Mouse (Mus musculus): ENCODE measurements around the gene Stpg3. TPM values are rescaled to one million over a fixed set of nuclear protein-coding genes. Genes with fewer than 3 reads are reported as not detected.

Stpg3 gene
- total and polyA plus RNA-seq, 3 experiments, result 0.07 TPM; not detected in 2

DNA sequence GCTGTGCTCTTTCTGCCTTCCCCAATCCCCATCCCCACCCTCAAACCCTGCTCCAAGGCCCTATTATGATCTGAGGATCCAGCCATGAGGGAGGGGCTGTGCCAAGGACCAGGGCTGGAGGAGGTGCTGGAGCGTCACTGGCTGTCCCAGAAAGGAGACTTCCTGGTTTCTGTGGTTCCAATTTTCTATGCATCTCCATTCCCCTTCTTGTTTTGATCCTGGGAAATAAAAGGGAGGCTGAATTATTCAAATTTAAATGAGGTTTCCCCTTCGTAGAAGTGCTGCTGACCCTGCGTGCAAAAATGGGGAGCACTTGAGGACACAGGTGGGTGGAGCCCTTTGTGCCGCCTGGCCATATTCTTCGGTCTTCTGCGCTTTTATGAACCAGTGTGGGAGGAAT lies 31.8 kb downstream of the Stpg3 start (continued):
- TF ChIP-seq BHLHE40 (IDR thresholded peaks at IDR 0.05; ENCODE audit: borderline replicate concordance, low read depth, low read length) (no peak), SIN3A (IDR thresholded peaks at IDR 0.05; ENCODE audit: low read length) (peak; percentile 71), MAZ (IDR thresholded peaks at IDR 0.05; ENCODE audit: low read depth, low read length) (peak; percentile 79; the same call in 1 of the 2 replicates), UBTF (IDR thresholded peaks at IDR 0.05; ENCODE audit: borderline replicate concordance, insufficient read depth, low read depth, low read length) (no peak), NELFE (IDR thresholded peaks at IDR 0.05; ENCODE audit: low read depth, low read length) (peak; percentile 16; the same call in 1 of the 2 replicates), TAL1 (IDR thresholded peaks at IDR 0.05; ENCODE audit: low read length) (no peak), NRF1 (IDR thresholded peaks at IDR 0.05; ENCODE audit: insufficient read depth, low read depth, low read length, poor library complexity, severe bottlenecking) (no peak), MYB (IDR thresholded peaks at IDR 0.05; ENCODE audit: low read depth, low read length) (no peak), MAX (IDR thresholded peaks at IDR 0.05; ENCODE audit: low read length) (no peak), SMC3 (IDR thresholded peaks at IDR 0.05; ENCODE audit: low read depth, low read length) (no peak), ETS1 (IDR thresholded peaks at IDR 0.05; ENCODE audit: low read depth, low read length) (no peak), E2F4 (IDR thresholded peaks at IDR 0.05; ENCODE audit: borderline replicate concordance, low read depth, low read length) (no peak), CTCF (IDR thresholded peaks at IDR 0.05 in 2 of 3, conservative IDR thresholded peaks at IDR 0.05 in 1 of 3; ENCODE audit: control insufficient read depth in 1 of 3, insufficient read depth in 1 of 3, low read depth in 2 of 3, low read length in 3 of 3, poor library complexity in 1 of 3, severe bottlenecking in 1 of 3) (no peak), ZNF384 (IDR thresholded peaks at IDR 0.05; ENCODE audit: low read depth, low read length) (no peak)

DNA sequence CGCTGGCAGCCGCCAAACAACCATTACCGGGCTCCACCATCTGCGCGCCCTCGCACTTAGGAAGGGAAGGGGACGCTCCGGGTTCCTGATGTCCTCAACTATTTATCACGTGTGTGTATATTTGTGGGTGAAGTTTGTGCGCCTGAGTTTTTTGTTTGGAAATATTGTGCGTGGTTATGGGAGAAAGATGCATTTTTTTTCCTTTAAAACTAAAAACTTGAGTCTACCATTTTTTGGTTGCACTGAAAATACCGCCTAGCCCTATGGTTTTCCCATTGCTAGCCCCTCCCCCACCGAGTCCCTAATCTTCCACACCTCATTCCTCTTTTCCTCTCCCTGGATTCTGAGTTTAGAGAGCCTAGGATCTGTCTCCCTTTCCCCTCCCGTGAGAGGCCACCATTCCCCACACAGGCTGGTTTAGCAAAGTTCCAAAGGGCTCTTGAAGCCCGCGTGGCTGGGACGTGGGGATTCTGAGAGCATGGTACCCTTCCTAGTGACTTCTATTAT lies 32.5 kb downstream of the Stpg3 start:
- Histone ChIP-seq H3K36me3 (ENCODE audit: control insufficient read depth in 1 of 2, insufficient read depth in 2 of 2, low read length in 2 of 2) (peaks cover 0 to 5% of the 10 kb centered on the region in 2 experiments; a peak in 2 of 4 replicates), H3K79me2 (ENCODE audit: control insufficient read depth, insufficient read depth, low read length, poor library complexity) (peaks cover 8% of the 10 kb centered on the region), H3K4me1 (ENCODE audit: control insufficient read depth in 1 of 2, insufficient read depth in 2 of 2, low read length in 2 of 2) (peaks cover 1 to 11% of the 10 kb centered on the region in 2 experiments; a peak in 3 of 4 replicates), H3K27me3 (ENCODE audit: control insufficient read depth in 1 of 2, insufficient read depth in 2 of 2, low read length in 2 of 2) (no peaks in the 10 kb centered on the region), H3K9me3 (replicated peaks; ENCODE audit: insufficient read depth, low read length) (no peaks in the 10 kb centered on the region), H3K27ac (ENCODE audit: control insufficient read depth, low read depth, low read length) (peak overlapping the region; percentile 85), H3K9ac (ENCODE audit: control insufficient read depth, low read depth, low read length, poor library complexity, severe bottlenecking) (peak overlapping the region; percentile 90), H3K4me3 (ENCODE audit: control insufficient read depth in 1 of 2, insufficient read depth in 1 of 2, low read depth in 2 of 2, low read length in 2 of 2) (peak overlapping the region; percentile 59 to 99)
- TF ChIP-seq NELFE (IDR thresholded peaks at IDR 0.05; ENCODE audit: low read depth, low read length), result peak; percentile 51; the same call in 1 of the 2 replicates
- TF ChIP-seq TCF12 (IDR thresholded peaks at IDR 0.05; ENCODE audit: low read depth, low read length), result no peak
- TF ChIP-seq HCFC1 (IDR thresholded peaks at IDR 0.05; ENCODE audit: low read depth, low read length), result 0 out of 2 replicates have a peak, but pooled peaks have one; percentile 3
- no peak for TF ChIP-seq RAD21 (IDR thresholded peaks at IDR 0.05; ENCODE audit: low read depth, low read length)
- peak; percentile 51 for TF ChIP-seq TBP (IDR thresholded peaks at IDR 0.05; ENCODE audit: low read depth, low read length)
- peak in 1 of 2 experiments; percentile 18; a peak in 1 of 4 replicates for TF ChIP-seq POLR2A (IDR thresholded peaks at IDR 0.05; ENCODE audit: control insufficient read depth in 1 of 2, insufficient read depth in 1 of 2, low read depth in 1 of 2, low read length in 2 of 2, poor library complexity in 1 of 2)
- peak; percentile 24; the same call in 1 of the 2 replicates for TF ChIP-seq USF1 (IDR thresholded peaks at IDR 0.05; ENCODE audit: low read depth, low read length)
- TF ChIP-seq SIN3A (IDR thresholded peaks at IDR 0.05; ENCODE audit: low read length), result peak; percentile 69
- TF ChIP-seq ZNF384 (IDR thresholded peaks at IDR 0.05; ENCODE audit: low read depth, low read length), result no peak
- TF ChIP-seq MYB (IDR thresholded peaks at IDR 0.05; ENCODE audit: low read depth, low read length), result no peak
- peak; percentile 45; the same call in 1 of the 2 replicates for TF ChIP-seq CHD2 (IDR thresholded peaks at IDR 0.05; ENCODE audit: low read length)
- TF ChIP-seq ZKSCAN1 (IDR thresholded peaks at IDR 0.05; ENCODE audit: low read depth, low read length), result no peak
- TF ChIP-seq MXI1 (IDR thresholded peaks at IDR 0.05; ENCODE audit: low read depth, low read length), result peak; percentile 86
- no peak for TF ChIP-seq GABPA (IDR thresholded peaks at IDR 0.05; ENCODE audit: low read depth, low read length)
- TF ChIP-seq SMC3 (IDR thresholded peaks at IDR 0.05; ENCODE audit: low read depth, low read length), result no peak
- no peak for TF ChIP-seq MAFK (IDR thresholded peaks at IDR 0.05; ENCODE audit: borderline replicate concordance, low read depth, low read length)
- peak; percentile 53; the same call in 1 of the 2 replicates for TF ChIP-seq E2F4 (IDR thresholded peaks at IDR 0.05; ENCODE audit: borderline replicate concordance, low read depth, low read length)
- 0 out of 4 replicates have a peak, but pooled peaks of 1 of the 2 experiments have one; percentile 6 for TF ChIP-seq EP300 (IDR thresholded peaks at IDR 0.05; ENCODE audit: low read depth in 1 of 2, low read length in 2 of 2)
- TF ChIP-seq BHLHE40 (IDR thresholded peaks at IDR 0.05; ENCODE audit: borderline replicate concordance, low read depth, low read length), result peak; percentile 14; the same call in 1 of the 2 replicates
- peak; percentile 69 for TF ChIP-seq MAX (IDR thresholded peaks at IDR 0.05; ENCODE audit: low read length)
- TF ChIP-seq CHD1 (IDR thresholded peaks at IDR 0.05; ENCODE audit: low read depth, low read length), result peak; percentile 57
- peak; percentile 93 for TF ChIP-seq MYC (IDR thresholded peaks at IDR 0.05; ENCODE audit: low read depth, low read length)
- DNase-seq (ENCODE audit: low read depth, low spot score), result peak; percentile 63
